Mouse (Mus musculus): ENCODE measurements around the gene Ulk1.

GRCm38 (mm10) chr5:110824421-110824820 lies 14.5 kb upstream of the Ulk1 start:
- no peak for TF ChIP-seq MYOD1 (IDR thresholded peaks at IDR 0.05; ENCODE audit: control insufficient read depth, insufficient read length, low read depth)
- TF ChIP-seq MAX (IDR thresholded peaks at IDR 0.05) = no peak
- no peak for TF ChIP-seq CTCF (IDR thresholded peaks at IDR 0.05; ENCODE audit: control insufficient read depth, insufficient read depth, insufficient read length)
- TF ChIP-seq USF1 (IDR thresholded peaks at IDR 0.05; ENCODE audit: low read depth) = no peak
- TF ChIP-seq FOSL1 (IDR thresholded peaks at IDR 0.05; ENCODE audit: insufficient read depth, low read length, poor library complexity, severe bottlenecking) = no peak
- TF ChIP-seq MYOG (IDR thresholded peaks at IDR 0.05; ENCODE audit: control insufficient read depth, extremely low read depth, insufficient read length) = no peak
- no peak for TF ChIP-seq CEBPB (IDR thresholded peaks at IDR 0.05; ENCODE audit: low read depth)
